Mouse (Mus musculus): ENCODE data around the gene Il4ra.

Il4ra gene

DNA sequence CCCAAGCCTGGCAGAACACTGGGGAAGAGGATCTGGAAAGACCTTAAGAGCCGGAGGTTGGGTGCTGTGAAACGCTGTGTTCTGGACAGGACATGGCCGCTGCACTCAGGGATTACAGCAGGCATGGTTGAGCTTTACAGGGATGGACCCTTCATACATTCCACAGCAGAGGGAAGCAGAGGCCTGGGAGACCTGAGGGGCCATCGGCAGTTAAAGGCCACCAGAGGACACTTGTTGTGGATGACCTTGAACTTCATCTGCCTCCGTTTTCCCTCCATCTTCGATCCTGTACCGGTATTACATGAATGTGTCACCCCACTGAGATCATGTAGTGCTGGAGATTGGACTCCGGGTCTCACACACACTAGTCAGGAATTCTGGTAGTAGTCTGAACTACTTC is 2.0 kb upstream of the Il4ra start:
- no peak for DNase-seq (ENCODE audit: low spot score)

GRCm38 (mm10) chr7:125550881-125551381 is 989 bp upstream of the Il4ra start:
- peak; percentile 49 for DNase-seq (ENCODE audit: low spot score)

DNA sequence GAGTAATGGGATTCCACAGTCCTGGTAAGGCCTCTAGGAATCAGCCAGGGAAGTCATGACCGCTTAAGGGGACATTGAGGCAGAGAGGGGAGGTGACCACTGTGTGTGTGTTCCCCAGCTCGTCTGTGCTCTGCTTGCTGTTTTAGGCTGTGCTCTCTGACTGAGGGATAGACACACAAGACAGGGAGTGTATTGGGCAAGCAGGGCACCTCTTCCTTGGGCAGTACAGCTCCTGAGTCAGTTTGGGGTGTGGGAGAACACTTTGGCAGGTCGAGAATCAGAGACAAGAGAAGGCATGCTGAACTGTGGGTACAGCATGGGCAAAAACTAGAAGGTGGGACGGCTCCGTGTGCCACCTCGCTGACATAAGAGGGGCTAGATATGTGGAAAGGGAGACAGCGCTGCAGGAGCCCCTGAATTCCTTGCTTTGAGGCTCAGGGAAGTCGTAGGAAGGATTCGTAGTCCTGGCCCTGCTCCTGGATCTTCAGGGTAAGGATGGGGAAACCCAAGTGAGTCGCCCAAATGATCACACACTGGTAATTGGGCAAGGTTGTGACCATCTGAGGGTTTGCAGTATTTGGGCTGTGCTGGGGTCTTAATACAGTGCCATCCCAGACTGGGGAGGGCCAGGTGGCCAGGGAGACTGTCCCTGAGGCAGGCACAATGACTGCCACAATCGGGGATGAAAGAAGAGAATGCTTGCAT is 1.1 kb downstream of the Il4ra start:
- DNase-seq (ENCODE audit: low spot score), result no peak

GRCm38 (mm10) chr7:125553653-125554428 is 1.9 kb downstream of the Il4ra start:
- no peak for DNase-seq (ENCODE audit: low spot score)

GRCm38 (mm10) chr7:125554456-125555114 is 2.7 kb downstream of the Il4ra start:
- no peak for DNase-seq (ENCODE audit: low spot score)

DNA sequence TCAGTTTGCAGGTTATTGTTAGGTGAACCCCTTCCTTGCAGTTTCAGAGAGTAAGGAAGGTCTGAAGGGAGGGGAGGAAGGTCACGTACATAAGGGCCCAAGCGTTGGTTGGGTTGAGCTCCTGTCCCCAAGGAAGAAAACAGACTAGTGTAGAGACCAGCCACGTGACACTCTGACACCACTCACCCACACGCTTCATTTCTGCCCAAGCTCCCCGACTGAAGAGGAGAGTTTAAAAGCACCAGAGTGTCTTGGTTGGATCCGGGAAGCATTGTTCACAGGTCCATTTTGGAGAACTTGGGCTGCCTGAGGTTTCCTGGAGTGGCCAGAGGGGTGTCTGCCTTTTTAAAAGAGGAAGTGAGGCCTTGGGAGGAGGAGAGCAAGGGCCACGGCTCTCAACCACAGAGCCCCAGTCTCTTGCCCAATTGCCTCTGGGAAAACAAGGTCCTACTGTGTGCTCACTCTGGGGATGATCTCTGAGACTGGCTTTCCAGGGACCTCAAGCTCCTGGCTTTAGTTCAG is 3.5 kb downstream of the Il4ra start:
- DNase-seq (ENCODE audit: low spot score), result peak; percentile 44

GRCm38 (mm10) chr7:125556096-125556495 is 4.2 kb downstream of the Il4ra start:
- no peak for DNase-seq (ENCODE audit: low spot score)

- no peak for DNase-seq (ENCODE audit: low spot score)
Observed at GRCm38 (mm10) chr7:125556865-125557264, 4.9 kb downstream of the Il4ra start.

DNA sequence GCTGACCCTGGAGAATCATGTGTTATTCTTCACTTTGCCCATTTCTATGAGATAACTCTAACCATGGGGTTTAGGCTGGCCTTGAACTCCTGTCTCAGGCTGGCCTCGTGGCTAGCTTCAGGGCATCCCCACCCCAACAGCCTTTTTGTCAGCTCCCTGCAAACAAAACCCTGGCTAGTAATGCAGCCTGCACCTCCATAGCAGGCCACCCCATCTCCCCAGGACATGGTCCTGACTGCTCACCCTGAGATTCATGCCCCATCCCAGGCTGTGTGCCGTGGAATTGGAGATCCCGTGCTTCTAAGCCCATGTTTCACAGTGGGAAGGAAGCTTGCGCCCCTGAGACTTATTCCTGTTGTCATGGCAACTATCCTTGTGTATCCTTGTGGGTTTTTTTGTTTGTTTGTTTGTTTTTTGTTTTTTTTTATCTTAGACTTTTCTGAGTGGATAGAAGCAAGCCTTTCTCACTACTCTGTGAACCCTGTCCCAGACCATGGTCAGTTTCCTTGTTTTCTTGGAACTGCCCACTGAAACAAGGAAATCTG is 6.6 kb downstream of the Il4ra start:
- DNase-seq (ENCODE audit: low spot score), result no peak

DNA sequence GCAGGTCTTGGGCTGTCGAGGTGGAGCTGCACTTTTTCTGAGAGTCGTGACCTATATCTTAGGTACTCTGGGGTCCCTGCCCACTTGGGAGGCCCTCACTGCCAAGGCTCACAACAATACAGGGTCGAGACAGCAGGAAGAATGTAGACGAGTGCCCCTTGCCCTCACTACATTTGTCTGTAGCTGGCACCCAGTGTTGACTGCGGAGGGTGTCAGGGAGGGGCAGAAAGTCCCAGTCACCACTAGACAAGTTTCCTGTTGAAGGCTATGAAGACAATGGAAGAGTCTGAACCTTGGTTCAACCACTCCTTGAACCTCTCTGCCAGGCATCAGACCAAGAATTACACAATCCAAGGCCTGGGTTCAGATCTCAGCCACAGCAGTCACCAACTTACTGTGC is 7.1 kb downstream of the Il4ra start:
- DNase-seq (ENCODE audit: low spot score), result no peak

DNA sequence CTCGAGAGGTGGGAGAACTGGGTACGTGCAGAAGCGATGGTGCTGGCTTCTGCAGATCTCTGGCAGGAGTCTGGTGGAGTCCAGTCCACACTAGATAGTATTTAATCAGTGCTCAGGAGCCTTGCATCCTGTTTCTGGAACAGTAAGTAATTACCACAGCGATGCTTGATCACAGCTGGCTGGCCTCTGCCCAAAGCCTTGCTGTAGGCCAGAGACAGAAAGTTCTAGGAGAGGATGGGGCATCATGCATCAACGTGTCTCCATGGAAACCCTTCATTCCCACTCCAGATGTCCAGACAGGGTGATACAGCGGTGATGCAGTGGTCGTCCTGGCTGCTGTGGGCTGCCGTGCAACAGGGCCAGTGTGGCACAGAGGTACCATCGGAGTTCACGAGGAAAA is 7.6 kb downstream of the Il4ra start:
- no peak for DNase-seq (ENCODE audit: low spot score)

GRCm38 (mm10) chr7:125560146-125560785 is 8.3 kb downstream of the Il4ra start:
- DNase-seq (ENCODE audit: low spot score), result no peak

DNA sequence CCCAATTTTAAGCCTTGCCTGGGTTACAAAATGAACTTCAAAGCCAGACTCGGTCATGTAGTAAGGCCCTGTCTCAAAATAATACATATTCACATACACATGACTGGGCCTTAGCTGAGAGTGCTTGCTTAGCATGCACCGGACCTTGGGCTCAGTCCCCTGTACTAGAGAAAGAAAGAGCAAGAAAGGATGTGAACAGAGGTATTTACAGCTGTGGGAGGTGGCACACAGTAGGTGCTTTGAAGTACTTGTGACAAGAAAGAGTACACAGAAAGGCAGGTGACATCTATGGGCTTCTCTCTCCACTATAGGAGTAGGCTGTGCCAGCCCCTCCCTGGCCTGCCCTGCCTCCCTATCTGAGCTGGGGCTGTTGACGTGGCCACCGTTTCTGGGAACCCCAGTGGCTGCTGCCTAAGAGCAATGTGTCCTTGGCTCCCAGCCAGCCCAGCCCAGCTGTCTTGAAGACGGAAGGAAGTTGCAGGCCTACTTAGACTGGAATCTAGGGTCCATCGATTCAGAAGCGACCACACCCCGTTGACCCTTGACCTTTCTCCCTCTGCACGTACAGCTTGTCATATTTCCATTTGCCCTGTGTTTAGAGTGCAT is 9.3 kb downstream of the Il4ra start:
- peak; percentile 77 for DNase-seq (ENCODE audit: low spot score)

DNA sequence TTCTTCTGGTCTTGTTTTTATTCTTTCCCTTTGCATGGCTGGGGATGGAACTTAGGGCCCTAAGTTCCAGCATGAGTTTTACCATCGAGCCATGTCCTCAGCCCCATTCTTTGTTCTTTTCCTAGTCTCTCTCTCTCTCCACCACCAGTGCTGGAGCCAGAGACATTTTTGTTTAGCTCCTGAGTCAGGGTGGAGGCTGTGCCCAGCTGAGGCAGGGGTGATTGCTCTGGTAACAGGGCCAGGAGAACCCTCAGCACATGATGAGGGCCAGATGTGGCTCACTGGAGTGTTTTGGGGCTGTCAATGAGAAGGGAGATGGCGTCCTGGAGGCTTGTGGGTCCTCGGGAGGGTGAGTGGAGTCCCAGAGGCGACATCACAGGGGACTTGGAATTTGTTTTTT is 10.5 kb downstream of the Il4ra start:
- no peak for DNase-seq (ENCODE audit: low spot score)

DNA sequence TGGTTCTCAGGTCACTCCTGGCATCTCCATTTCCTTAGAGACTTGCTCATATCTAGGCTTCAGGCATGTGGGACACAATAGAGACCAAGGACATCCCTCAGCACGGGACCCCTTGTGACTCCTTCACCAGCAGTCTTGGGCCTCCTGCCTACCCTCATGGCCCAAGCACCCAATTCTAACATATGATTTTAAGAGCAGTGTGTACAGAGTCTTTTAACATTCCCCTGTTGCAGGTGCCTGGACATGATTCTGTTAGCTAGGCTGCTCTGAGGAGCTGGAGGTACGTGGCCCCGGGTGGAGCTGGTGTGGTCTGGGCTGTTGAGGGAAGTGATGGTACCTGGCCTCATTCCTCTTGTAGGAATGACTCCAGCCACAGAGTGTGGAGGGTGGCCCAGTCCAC is 11.2 kb downstream of the Il4ra start:
- no peak for DNase-seq (ENCODE audit: low spot score)

DNA sequence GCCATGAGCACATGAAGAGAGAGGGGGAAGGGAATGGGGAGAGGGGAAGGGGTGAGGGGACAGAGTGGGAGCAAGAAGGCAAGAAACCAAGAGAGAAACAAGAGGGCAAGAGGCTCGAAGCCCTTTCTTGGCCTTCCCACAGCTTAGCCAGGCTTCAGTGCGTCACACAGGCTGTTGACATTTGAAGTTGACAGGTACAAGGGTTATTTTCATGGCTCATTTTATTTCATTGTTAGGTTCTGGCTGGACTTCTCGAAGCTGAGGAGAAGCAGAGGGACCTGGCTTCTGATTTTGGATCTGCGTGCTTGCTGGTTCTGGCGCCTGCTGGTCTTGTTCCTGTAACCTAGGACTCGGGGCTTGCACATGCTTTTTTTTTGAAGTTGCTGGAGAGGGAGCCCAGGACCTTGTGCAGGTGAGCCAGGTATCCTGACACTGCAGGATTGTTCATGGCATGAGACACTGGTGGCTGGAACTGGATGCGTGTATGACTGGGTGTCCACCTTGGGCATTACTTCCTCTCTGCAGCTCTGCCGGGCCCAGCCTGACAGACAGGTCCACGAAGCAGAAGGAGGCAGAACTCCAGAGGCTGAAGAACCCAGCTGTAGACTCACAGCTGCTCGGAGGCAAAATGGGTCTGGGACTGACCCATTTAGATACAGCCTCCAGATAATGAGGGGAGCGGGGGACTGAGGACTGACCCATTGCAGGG is 12.6 kb downstream of the Il4ra start:
- no peak for DNase-seq (ENCODE audit: low spot score)

GRCm38 (mm10) chr7:125565516-125566285 is 13.8 kb downstream of the Il4ra start:
- no peak for DNase-seq (ENCODE audit: low spot score)

DNA sequence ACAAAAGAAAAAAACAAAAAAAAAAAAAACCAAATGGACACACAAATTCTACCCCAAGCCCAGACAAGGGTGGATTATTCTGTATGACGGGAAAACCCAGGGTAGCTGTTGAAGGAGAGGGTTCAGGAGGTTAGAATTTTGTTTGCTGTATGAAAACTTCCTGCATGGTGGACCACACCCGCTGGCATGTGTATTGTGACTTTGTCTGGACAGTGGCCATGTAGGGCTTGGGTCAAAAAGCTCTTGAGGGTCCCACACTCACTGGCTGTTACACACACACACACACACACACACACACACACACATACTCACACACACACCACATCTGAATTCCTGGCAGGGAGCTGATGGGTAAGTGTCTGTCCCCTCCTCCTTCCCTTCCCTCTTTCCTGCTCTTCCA is 14.5 kb downstream of the Il4ra start:
- DNase-seq (ENCODE audit: low spot score), result no peak

GRCm38 (mm10) chr7:125568888-125569287 is 17.0 kb downstream of the Il4ra start:
- no peak for DNase-seq (ENCODE audit: low spot score)

DNA sequence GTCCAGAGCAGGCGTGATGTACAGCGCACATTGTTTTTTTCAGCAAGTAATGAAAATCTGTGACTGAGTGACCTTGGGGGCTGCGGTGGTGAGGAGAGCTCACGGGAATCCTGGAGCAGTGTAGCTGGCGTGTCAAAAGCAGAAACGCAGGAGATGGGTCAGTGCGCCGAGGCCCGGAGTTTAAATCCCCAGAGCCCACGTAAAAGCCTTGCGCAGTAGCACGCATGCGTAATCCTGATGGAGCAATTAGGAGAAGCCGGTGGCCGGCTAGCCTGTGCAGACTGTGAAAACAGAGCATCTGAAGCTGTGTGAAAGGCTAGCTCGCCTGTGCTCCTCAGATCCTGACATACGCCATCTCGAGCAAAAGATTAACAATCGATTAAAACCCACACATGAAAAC is 20.0 kb downstream of the Il4ra start:
- no peak for DNase-seq (ENCODE audit: low spot score)

Measured in layer of hippocampus, adult 11-12 months (tissue).